17 mouse cellular contexts compared by ENCODE assay signal in genomic region chr10:57702246-57702645, GRCm38 (mm10).
"Had no signal": no experiment of that assay in that cellular context is flagged by ENCODE, and none has a peak within 500 bp of the region (broad histone marks: within the 10 kb centered on the region; RNA-seq: fewer than 3 reads in every experiment).

No protein-coding gene starts in this region.

- H3K27ac ChIP-seq: liver, embryonic 13.5 days; liver, embryonic 15.5 days; midbrain, embryonic 10.5 days; midbrain, embryonic 12.5 days; neural tube, embryonic 13.5 days; stomach, embryonic 15.5 days; stomach, postnatal 0 days had no signal

- H3K4me3 ChIP-seq: liver, embryonic 13.5 days; liver, embryonic 15.5 days; midbrain, embryonic 10.5 days; midbrain, embryonic 12.5 days; myocyte; neural tube, embryonic 13.5 days; stomach, embryonic 15.5 days had no signal

- H3K4me1 ChIP-seq: liver, embryonic 13.5 days; liver, embryonic 15.5 days; neural tube, embryonic 13.5 days; stomach, embryonic 15.5 days had no signal

- H3K9me3 ChIP-seq: liver, embryonic 13.5 days; liver, embryonic 15.5 days; midbrain, embryonic 10.5 days; midbrain, embryonic 12.5 days; neural tube, embryonic 13.5 days; stomach, embryonic 15.5 days had no signal

- DNase-seq: liver; liver, embryonic 13.5 days; liver, postnatal 0 days; midbrain, embryonic 14.5 days; right cerebral cortex, postnatal 14 days; thymus, adult 18-20 months; thymus, postnatal 14 days; thymus, postnatal 36 days had no signal

- ATAC-seq: liver, postnatal 0 days; midbrain, embryonic 16.5 days had no signal

- H3K27me3 ChIP-seq: liver, embryonic 13.5 days; liver, embryonic 15.5 days; midbrain, embryonic 12.5 days; neural tube, embryonic 13.5 days; stomach, embryonic 15.5 days had no signal

- H3K36me3 ChIP-seq: liver, embryonic 13.5 days; liver, embryonic 15.5 days; midbrain, embryonic 10.5 days; midbrain, embryonic 12.5 days; neural tube, embryonic 13.5 days; stomach, embryonic 15.5 days had no signal

- H3K9ac ChIP-seq: liver, embryonic 13.5 days; liver, embryonic 15.5 days; liver, postnatal 0 days; midbrain, embryonic 12.5 days; neural tube, embryonic 13.5 days; stomach, embryonic 15.5 days had no signal

- H3K4me2 ChIP-seq: liver, embryonic 11.5 days; liver, embryonic 13.5 days; liver, embryonic 15.5 days; midbrain, embryonic 12.5 days; neural tube, embryonic 13.5 days; stomach, embryonic 15.5 days had no signal
